Mouse (Mus musculus) intestine, postnatal 0 days (tissue): ENCODE measurements around the gene Cdk2ap1. TPM values are rescaled to one million over a fixed set of nuclear protein-coding genes. Genes with fewer than 3 reads are reported as not detected.

Source experiments
- ATAC-seq: fragments of 200-750 bp; cut with Nextera tagmentation; 2 replicates; pipeline ENCODE4 v1.8.0; 2017; ENCODE audit warnings: mild to moderate bottlenecking, moderate TSS enrichment, moderate library complexity
- H3K27ac ChIP-seq: fragments of 300-500 bp; sonication (generic); 2 replicates; pipeline ENCODE4 v1.5.1; 2014; ENCODE audit warnings: mild to moderate bottlenecking, low read depth, low read length, moderate library complexity
- H3K27me3 ChIP-seq: fragments of 300-500 bp; sonication (generic); replicated peaks from 2 replicates; pipeline ENCODE4 v1.6.1; 2014; ENCODE audit warnings: low read length, mixed read lengths; ENCODE audit not compliant: control insufficient read depth, insufficient read depth
- H3K36me3 ChIP-seq: fragments of 300-500 bp; sonication (generic); 2 replicates; pipeline ENCODE4 v1.6.1; 2014; ENCODE audit warnings: mild to moderate bottlenecking, moderate library complexity; ENCODE audit not compliant: control insufficient read depth, insufficient read depth
- H3K4me1 ChIP-seq: fragments of 300-500 bp; sonication (generic); replicated peaks from 2 replicates; pipeline ENCODE4 v1.6.1; 2014; ENCODE audit warnings: antibody characterized with exemption, low read length, mixed read lengths; ENCODE audit not compliant: control insufficient read depth, insufficient read depth
- H3K4me2 ChIP-seq: fragments of 300-500 bp; sonication (generic); replicated peaks from 2 replicates; pipeline ENCODE4 v1.6.1; 2014; ENCODE audit warnings: low read depth, mild to moderate bottlenecking, moderate library complexity
- H3K4me3 ChIP-seq: fragments of 300-500 bp; sonication (generic); 2 replicates; pipeline ENCODE4 v1.5.1; 2014; ENCODE audit warnings: low read depth, low read length
- H3K9ac ChIP-seq: fragments of 300-500 bp; sonication (generic); 2 replicates; pipeline ENCODE4 v1.6.1; 2014; ENCODE audit warnings: mild to moderate bottlenecking, low read depth, low read length
- H3K9me3 ChIP-seq: fragments of 300-500 bp; sonication (generic); 2 replicates; pipeline ENCODE4 v1.6.1; 2016; ENCODE audit warnings: mixed run types; ENCODE audit not compliant: control insufficient read depth
- CTCF ChIP-seq: sonication (generic); IDR thresholded peaks from 2 replicates; pipeline ENCODE4 v1.5.1; 2016; ENCODE audit warnings: low read depth, mild to moderate bottlenecking, control low read depth, antibody characterized with exemption, moderate library complexity
- WGBS: fragments of 180-500 bp; shearing (Covaris S2); extraction: QIAGEN DNeasy Blood & Tissue Kit; methylation state at CpG from one replicate; pipeline ENCODE4 v1.1.7; 2014; 5-methylcytosine and 5-hydroxymethylcytosine counted together
- polyA plus RNA-seq: library from polyadenylated mRNA; unstranded; fragments of >200 nt; fragmentation: Nextera tagmentation; extraction: Ambion mirVana; gene quantifications from 2 replicates; pipeline ENCODE4 v1.2.1, GENCODE M21; 2015

Cdk2ap1 gene
- polyA plus RNA-seq, 1 experiment from 2014 or later: 53.6 TPM

- WGBS: under 1% methylated on average over 72 of the region's 72 CpGs
- peak within 1 kb of the TSS; percentile 61 for H3K4me3 ChIP-seq
- peak within 1 kb of the TSS; percentile 80 for H3K27ac ChIP-seq
- peak within 1 kb of the TSS; percentile 81 for H3K4me2 ChIP-seq
- no peaks in the 10 kb centered on the region for H3K4me1 ChIP-seq
- peaks cover 3% of the 10 kb centered on the region; the same call in 1 of the 2 replicates for H3K36me3 ChIP-seq
- peak; percentile 99 for ATAC-seq
- H3K27me3 ChIP-seq: no peaks in the 10 kb centered on the region
- 0 out of 2 replicates have a peak, but pooled peaks have one; percentile 10 for TF ChIP-seq CTCF
- H3K9ac ChIP-seq: peak within 1 kb of the TSS; percentile 50
- no peaks in the 10 kb centered on the region for H3K9me3 ChIP-seq
Observed at GRCm38 (mm10) chr5:124327510-124328364, 35.1 kb downstream of the Cdk2ap1 start, which contains the start of the genes Mphosph9 and 2810006K23Rik. Gene Mphosph9 (minus strand): TSS chr5:124327972. Gene 2810006K23Rik (plus strand): TSS chr5:124328089.

- H3K27ac ChIP-seq: no peak overlapping the region
- peak overlapping the region; percentile 61 for H3K4me3 ChIP-seq
- H3K27me3 ChIP-seq: no peaks in the 10 kb centered on the region
- peak overlapping the region; percentile 45 for H3K9ac ChIP-seq
- no peak for ATAC-seq
- TF ChIP-seq CTCF: no peak
- peak overlapping the region; percentile 81 for H3K4me2 ChIP-seq
- 7% methylated on average over 8 of the region's 8 CpGs for WGBS
- H3K4me1 ChIP-seq: no peaks in the 10 kb centered on the region
- H3K36me3 ChIP-seq: peaks cover 3% of the 10 kb centered on the region
- H3K9me3 ChIP-seq: no peaks in the 10 kb centered on the region
Observed at GRCm38 (mm10) chr5:124326829-124327228, 36.1 kb downstream of the Cdk2ap1 start.

GRCm38 (mm10) chr5:124317648-124318047, 45.2 kb downstream of the Cdk2ap1 start:
- no peak overlapping the region for H3K27ac ChIP-seq
- no peaks in the 10 kb centered on the region for H3K27me3 ChIP-seq
- WGBS: 56% methylated on average over 7 of the region's 7 CpGs
- H3K9me3 ChIP-seq: no peaks in the 10 kb centered on the region
- H3K36me3 ChIP-seq: peaks cover 28% of the 10 kb centered on the region
- TF ChIP-seq CTCF: no peak
- no peaks in the 10 kb centered on the region for H3K4me1 ChIP-seq
- no peak for ATAC-seq
- H3K9ac ChIP-seq: no peak overlapping the region
- H3K4me3 ChIP-seq: no peak overlapping the region
- no peak overlapping the region for H3K4me2 ChIP-seq

- H3K4me1 ChIP-seq: no peaks in the 10 kb centered on the region
- no peak overlapping the region for H3K4me2 ChIP-seq
- H3K4me3 ChIP-seq: no peak overlapping the region
- H3K9ac ChIP-seq: no peak overlapping the region
- 95% methylated on average over 11 of the region's 11 CpGs for WGBS
- H3K27ac ChIP-seq: no peak overlapping the region
- no peaks in the 10 kb centered on the region for H3K27me3 ChIP-seq
- peaks cover 42% of the 10 kb centered on the region for H3K36me3 ChIP-seq
- ATAC-seq: no peak
- no peaks in the 10 kb centered on the region for H3K9me3 ChIP-seq
- no peak for TF ChIP-seq CTCF
Observed at GRCm38 (mm10) chr5:124315941-124316340, 46.9 kb downstream of the Cdk2ap1 start.

- ATAC-seq: no peak
- peaks cover 40% of the 10 kb centered on the region for H3K36me3 ChIP-seq
Observed at GRCm38 (mm10) chr5:124315498-124315897, 47.4 kb downstream of the Cdk2ap1 start.

GRCm38 (mm10) chr5:124310091-124310490, 52.8 kb downstream of the Cdk2ap1 start:
- Histone ChIP-seq H3K4me2 (no peak overlapping the region), H3K4me1 (no peaks in the 10 kb centered on the region), H3K27me3 (no peaks in the 10 kb centered on the region), H3K9me3 (no peaks in the 10 kb centered on the region), H3K27ac (no peak overlapping the region), H3K9ac (no peak overlapping the region), H3K4me3 (no peak overlapping the region), H3K36me3 (peaks cover 59% of the 10 kb centered on the region)
- ATAC-seq: no peak
- WGBS: 96% methylated on average over 11 of the region's 11 CpGs
- TF ChIP-seq CTCF: no peak

More at GRCm38 (mm10) chr5:124315498-124315897, 47.4 kb downstream of the Cdk2ap1 start:
- no peaks in the 10 kb centered on the region for H3K4me1 ChIP-seq
- H3K27me3 ChIP-seq: no peaks in the 10 kb centered on the region
- whole genome bisulfite sequencing: 91% methylated on average over 9 of the region's 9 CpGs
- H3K9me3 ChIP-seq: no peaks in the 10 kb centered on the region
- no peak overlapping the region for H3K9ac ChIP-seq
- TF ChIP-seq CTCF: no peak
- no peak overlapping the region for H3K4me3 ChIP-seq
- no peak overlapping the region for H3K4me2 ChIP-seq
- no peak overlapping the region for H3K27ac ChIP-seq
